Mouse (Mus musculus) midbrain, embryonic 11.5 days (tissue): ENCODE measurements around the gene Spata20. TPM values are rescaled to one million over a fixed set of nuclear protein-coding genes. Genes with fewer than 3 reads are reported as not detected.

Source experiments
- ATAC-seq: fragments of 200-750 bp; cut with Nextera tagmentation; 2 replicates; pipeline ENCODE4 v1.8.0; 2017; ENCODE audit warnings: moderate TSS enrichment, moderate library complexity; ENCODE audit not compliant: low FRiP score
- DNase-seq: peaks from one replicate; pipeline ENCODE4 v3.0.0; 2015; ENCODE audit warnings: low spot score; ENCODE audit errors: missing footprints
- H3K27ac ChIP-seq: fragments of 300-500 bp; sonication (generic); 2 replicates; pipeline ENCODE4 v1.5.1; 2014; ENCODE audit warnings: low read depth, low read length
- H3K27me3 ChIP-seq: fragments of 300-500 bp; sonication (generic); 2 replicates; pipeline ENCODE4 v1.6.1; 2014; ENCODE audit warnings: mild to moderate bottlenecking, low read length, moderate library complexity, mixed read lengths; ENCODE audit not compliant: control insufficient read depth, insufficient read depth
- H3K36me3 ChIP-seq: fragments of 300-500 bp; sonication (generic); 2 replicates; pipeline ENCODE4 v1.6.1; 2014; ENCODE audit warnings: mild to moderate bottlenecking, low read length, moderate library complexity, mixed read lengths; ENCODE audit not compliant: control insufficient read depth, insufficient read depth
- H3K4me1 ChIP-seq: fragments of 300-500 bp; sonication (generic); 2 replicates; pipeline ENCODE4 v1.6.1; 2014; ENCODE audit warnings: low read length; ENCODE audit not compliant: control insufficient read depth, insufficient read depth
- H3K4me2 ChIP-seq: fragments of 300-500 bp; sonication (generic); 2 replicates; pipeline ENCODE4 v1.6.1; 2014; ENCODE audit warnings: mild to moderate bottlenecking, moderate library complexity
- H3K4me3 ChIP-seq: fragments of 300-500 bp; sonication (generic); 2 replicates; pipeline ENCODE4 v1.5.1; 2014; ENCODE audit warnings: low read depth, low read length
- H3K9ac ChIP-seq: fragments of 300-500 bp; sonication (generic); 2 replicates; pipeline ENCODE4 v1.6.1; 2014; ENCODE audit warnings: low read length
- H3K9me3 ChIP-seq: fragments of 300-500 bp; sonication (generic); 2 replicates; pipeline ENCODE4 v1.6.1; 2016; ENCODE audit warnings: low read length; ENCODE audit not compliant: control insufficient read depth
- WGBS: fragments of 180-500 bp; shearing (Covaris S2); extraction: QIAGEN DNeasy Blood & Tissue Kit; methylation state at CpG from one replicate; pipeline ENCODE4 v1.1.7; 2014; 5-methylcytosine and 5-hydroxymethylcytosine counted together
- polyA plus RNA-seq: library from polyadenylated mRNA; unstranded; fragments of >200 nt; fragmentation: Nextera tagmentation; extraction: Ambion mirVana; gene quantifications from 2 replicates; pipeline ENCODE4 v1.2.1, GENCODE M21; 2014

The Spata20 gene
- polyA plus RNA-seq, 1 experiment from 2014 or later, result not detected

DNA sequence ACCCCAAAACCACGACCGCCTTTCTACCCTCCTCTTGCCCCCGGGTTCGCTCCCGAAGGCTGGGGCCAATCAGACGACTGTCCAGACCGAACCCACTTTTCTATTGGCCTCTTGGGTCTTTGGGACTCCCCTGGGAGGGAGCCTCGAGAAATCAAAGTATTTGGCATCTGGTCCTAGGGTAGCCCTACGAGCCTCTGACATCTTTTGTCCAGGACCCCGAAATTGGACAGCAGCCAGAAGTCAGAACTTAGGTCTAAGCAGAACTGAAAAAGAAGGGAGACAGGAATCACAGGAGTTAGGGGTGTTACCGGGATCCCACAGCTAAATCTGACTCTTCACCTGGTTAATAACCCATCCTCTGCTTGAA, 11.5 kb downstream of the Spata20 start:
- DNase-seq (peak; percentile 93), ATAC-seq (no peak)
- no peaks in the 10 kb centered on the region for H3K9me3 ChIP-seq
- no peaks in the 10 kb centered on the region for H3K36me3 ChIP-seq
- H3K9ac ChIP-seq, result no peak overlapping the region
- H3K4me2 ChIP-seq, result peak overlapping the region; percentile 98
- no peak overlapping the region for H3K27ac ChIP-seq
- H3K27me3 ChIP-seq, result peaks cover 18% of the 10 kb centered on the region; the same call in 1 of the 2 replicates
- H3K4me1 ChIP-seq, result peaks cover 42% of the 10 kb centered on the region
- WGBS, result 1% methylated on average over 11 of the region's 11 CpGs
- H3K4me3 ChIP-seq, result peak overlapping the region; percentile 72

- Histone ChIP-seq H3K4me2 (peak within 1 kb of the TSS; percentile 98), H3K9ac (peak within 1 kb of the TSS; percentile 92), H3K27ac (peak within 1 kb of the TSS; percentile 57; the same call in 1 of the 2 replicates), H3K4me3 (peak within 1 kb of the TSS; percentile 72), H3K4me1 (peaks cover 48% of the 10 kb centered on the region), H3K9me3 (no peaks in the 10 kb centered on the region), H3K36me3 (no peaks in the 10 kb centered on the region), H3K27me3 (peaks cover 18% of the 10 kb centered on the region; the same call in 1 of the 2 replicates)
- under 1% methylated on average over 40 of the region's 71 CpGs for WGBS
- ATAC-seq, result peak; percentile 87
- peak; percentile 96 for DNase-seq
Observed at GRCm38 (mm10) chr11:94473707-94474543, 12.1 kb downstream of the Spata20 start, which contains the start of gene Cacna1g. Cacna1g (minus strand) TSS chr11:94474198.

- H3K4me1 ChIP-seq, result peaks cover 55% of the 10 kb centered on the region
- H3K27ac ChIP-seq, result peak overlapping the region; percentile 57; the same call in 1 of the 2 replicates
- H3K4me2 ChIP-seq, result peak overlapping the region; percentile 98
- no peaks in the 10 kb centered on the region for H3K9me3 ChIP-seq
- under 1% methylated on average over 51 of the region's 52 CpGs for WGBS
- DNase-seq (peak; percentile 96), ATAC-seq (peak; percentile 5; the same call in 1 of the 2 replicates)
- peak overlapping the region; percentile 72 for H3K4me3 ChIP-seq
- no peaks in the 10 kb centered on the region for H3K36me3 ChIP-seq
- H3K27me3 ChIP-seq, result peaks cover 18% of the 10 kb centered on the region; the same call in 1 of the 2 replicates
- peak overlapping the region; percentile 92 for H3K9ac ChIP-seq
Observed at GRCm38 (mm10) chr11:94472916-94473706, 12.9 kb downstream of the Spata20 start.

DNA sequence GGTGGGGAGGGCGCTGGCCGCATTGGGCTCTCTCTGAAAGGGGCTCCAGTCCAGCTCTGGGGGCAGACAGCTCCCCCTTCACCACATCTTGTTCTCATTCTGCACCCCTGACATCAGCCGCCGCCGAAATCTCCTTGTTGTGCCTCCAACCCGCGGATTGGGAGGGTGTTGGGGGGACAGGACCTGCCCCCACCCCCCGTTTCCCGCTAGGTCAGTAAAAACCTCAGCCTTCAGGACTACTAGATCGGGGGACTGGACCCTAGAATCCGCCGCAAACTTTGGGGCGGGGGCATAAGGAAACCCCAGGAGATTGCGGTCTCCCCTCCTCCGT, 13.4 kb downstream of the Spata20 start:
- Histone ChIP-seq H3K4me1 (peaks cover 59% of the 10 kb centered on the region), H3K9me3 (no peaks in the 10 kb centered on the region), H3K27ac (no peak overlapping the region), H3K4me2 (peak overlapping the region; percentile 98), H3K4me3 (peak overlapping the region; percentile 72), H3K36me3 (no peaks in the 10 kb centered on the region), H3K27me3 (peaks cover 18% of the 10 kb centered on the region; the same call in 1 of the 2 replicates), H3K9ac (peak overlapping the region; percentile 92)
- under 1% methylated on average over 15 of the region's 15 CpGs for WGBS
- ATAC-seq, result no peak
- peak; percentile 94 for DNase-seq

GRCm38 (mm10) chr11:94471740-94472584, 14.0 kb downstream of the Spata20 start:
- H3K36me3 ChIP-seq, result no peaks in the 10 kb centered on the region
- ATAC-seq (no peak), DNase-seq (peak; percentile 92)
- no peaks in the 10 kb centered on the region for H3K9me3 ChIP-seq
- H3K27ac ChIP-seq, result no peak overlapping the region; the same call in 1 of the 2 replicates
- WGBS, result 2% methylated on average over 17 of the region's 17 CpGs
- H3K27me3 ChIP-seq, result peaks cover 18% of the 10 kb centered on the region; the same call in 1 of the 2 replicates
- H3K9ac ChIP-seq, result peak overlapping the region; percentile 92
- H3K4me2 ChIP-seq, result peak overlapping the region; percentile 98
- peak overlapping the region; percentile 72 for H3K4me3 ChIP-seq
- H3K4me1 ChIP-seq, result peaks cover 59% of the 10 kb centered on the region

- no peak overlapping the region; the same call in 1 of the 2 replicates for H3K27ac ChIP-seq
- H3K36me3 ChIP-seq, result no peaks in the 10 kb centered on the region
- H3K4me2 ChIP-seq, result peak overlapping the region; percentile 98; the same call in 1 of the 2 replicates
- H3K9me3 ChIP-seq, result no peaks in the 10 kb centered on the region
- H3K4me1 ChIP-seq, result peaks cover 57% of the 10 kb centered on the region
- peaks cover 10% of the 10 kb centered on the region; the same call in 1 of the 2 replicates for H3K27me3 ChIP-seq
- ATAC-seq (no peak), DNase-seq (no peak)
- WGBS, result 18% methylated on average over 6 of the region's 7 CpGs
- H3K4me3 ChIP-seq, result no peak overlapping the region
- H3K9ac ChIP-seq, result no peak overlapping the region
Observed at GRCm38 (mm10) chr11:94470391-94470790, 15.6 kb downstream of the Spata20 start.

- Histone ChIP-seq H3K4me2 (peak overlapping the region; percentile 19), H3K27ac (peak overlapping the region; percentile 88), H3K4me1 (peaks cover 57% of the 10 kb centered on the region), H3K9ac (peak overlapping the region; percentile 24), H3K27me3 (peaks cover under 1% of the 10 kb centered on the region; the same call in 1 of the 2 replicates), H3K36me3 (no peaks in the 10 kb centered on the region), H3K4me3 (no peak overlapping the region; the same call in 1 of the 2 replicates), H3K9me3 (no peaks in the 10 kb centered on the region)
- DNase-seq (no peak), ATAC-seq (no peak)
- 12% methylated on average over 9 of the region's 9 CpGs for WGBS
Observed at GRCm38 (mm10) chr11:94469136-94470064, 16.6 kb downstream of the Spata20 start.
